Mouse (Mus musculus) left cerebral cortex, adult 11 months (tissue): Measurements from ENCODE around the gene Olfr520.
"Not testable (repeated sequence)": the region's sequence is repeated elsewhere in the genome, so short reads cannot be mapped to it uniquely, and the experiment has no call there.

ENCODE experiments used
- DNase-seq: peaks from one replicate; pipeline ENCODE4 v3.0.0; 2022; ENCODE audit warnings: low spot score

Olfr520 gene

DNA sequence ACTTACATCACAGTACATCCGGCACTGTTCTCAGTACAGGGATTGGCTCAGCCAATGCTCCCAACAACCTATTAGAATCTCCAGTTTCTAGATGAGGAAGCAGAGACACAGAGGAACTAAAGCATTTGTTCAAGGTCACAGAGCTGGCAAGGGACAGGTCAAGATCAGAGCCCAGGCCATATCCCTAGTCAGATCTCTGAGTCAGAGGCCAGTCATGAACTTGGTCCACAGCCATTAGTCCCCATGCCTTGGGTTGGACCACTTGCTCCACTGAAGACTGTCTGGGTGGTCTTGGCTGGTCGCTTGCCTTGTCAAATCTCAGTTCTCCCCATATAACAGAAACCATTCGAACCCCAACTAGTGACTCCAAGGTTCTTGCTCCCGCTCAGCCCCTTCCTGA is 17.6 kb upstream of the Olfr520 start:
- no peak for DNase-seq

DNA sequence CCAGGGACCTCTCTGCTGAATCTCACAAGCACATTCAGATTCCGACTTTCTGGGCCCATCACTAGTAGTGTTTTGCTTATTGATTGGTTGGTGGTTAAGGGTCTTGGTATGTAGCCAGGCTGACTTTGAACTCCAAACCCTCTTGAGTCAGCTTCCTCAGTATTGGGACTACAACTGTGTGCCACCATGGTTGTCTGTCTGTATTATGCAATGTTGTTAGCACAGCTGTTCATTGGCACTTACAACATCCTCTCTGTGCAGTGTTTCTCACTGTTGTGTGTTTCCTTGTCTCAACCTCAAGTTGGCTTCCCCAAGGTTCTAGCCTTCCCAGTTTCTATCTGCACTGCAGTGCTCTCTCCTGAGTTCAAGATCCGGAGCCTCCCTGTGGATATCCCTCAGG is 13.5 kb upstream of the Olfr520 start:
- DNase-seq, result no peak

DNA sequence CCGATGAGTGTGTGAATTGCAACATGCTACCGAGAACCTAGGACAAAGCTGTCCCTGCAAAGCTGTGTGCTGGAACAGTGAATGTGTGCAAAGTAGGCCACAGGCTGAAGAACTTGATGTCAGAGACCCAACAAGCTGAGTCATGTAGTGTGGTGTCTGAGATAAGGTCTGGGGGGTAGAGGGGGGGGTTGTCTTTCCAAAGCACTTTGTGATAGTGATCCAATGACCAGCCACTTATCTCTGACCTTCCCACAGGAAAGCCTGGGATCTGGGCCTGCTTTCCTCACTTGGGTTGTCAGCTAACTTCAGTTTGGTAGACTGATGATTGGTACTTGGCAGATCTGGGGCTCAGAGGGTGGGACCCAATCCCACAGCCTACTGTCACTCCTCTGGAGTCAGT is 4.5 kb downstream of the Olfr520 start:
- DNase-seq, result no peak

DNA sequence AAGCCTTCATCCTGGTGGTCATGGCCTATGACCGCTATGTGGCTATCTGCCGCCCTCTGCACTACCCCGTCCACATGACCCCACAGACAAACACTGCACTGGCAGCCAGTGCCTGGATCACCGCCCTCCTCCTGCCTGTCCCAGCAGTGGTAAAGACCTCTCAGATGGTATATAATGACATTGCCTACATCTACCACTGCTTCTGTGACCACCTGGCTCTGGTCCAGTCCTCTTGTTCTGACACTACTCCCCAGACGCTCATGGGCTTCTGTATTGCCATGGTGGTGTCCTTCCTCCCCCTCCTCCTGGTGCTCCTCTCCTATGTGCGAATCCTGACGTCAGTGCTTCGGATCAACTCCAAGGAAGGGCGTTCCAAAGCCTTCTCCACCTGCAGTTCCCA is 5.4 kb downstream of the Olfr520 start:
- not testable (repeated sequence) for DNase-seq

DNA sequence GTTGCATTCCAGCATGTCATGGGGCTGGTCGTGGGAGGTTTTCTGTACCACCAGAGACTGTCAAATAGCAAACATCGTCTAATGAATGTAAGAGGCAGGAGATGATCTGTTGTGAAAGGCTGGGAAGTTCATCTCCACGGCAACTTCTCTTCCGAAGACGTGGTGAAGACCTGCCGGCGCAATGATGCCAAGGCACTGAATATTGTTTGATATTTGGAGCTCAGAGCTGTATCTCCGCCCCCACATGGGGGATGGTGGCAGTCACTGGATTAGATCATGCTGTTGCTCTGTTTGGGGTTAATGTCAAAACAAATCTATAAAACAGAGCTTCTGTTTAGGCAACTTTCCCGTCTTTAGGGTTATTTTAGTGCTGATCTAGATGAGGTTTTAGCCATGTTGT is 9.2 kb downstream of the Olfr520 start:
- no peak for DNase-seq

DNA sequence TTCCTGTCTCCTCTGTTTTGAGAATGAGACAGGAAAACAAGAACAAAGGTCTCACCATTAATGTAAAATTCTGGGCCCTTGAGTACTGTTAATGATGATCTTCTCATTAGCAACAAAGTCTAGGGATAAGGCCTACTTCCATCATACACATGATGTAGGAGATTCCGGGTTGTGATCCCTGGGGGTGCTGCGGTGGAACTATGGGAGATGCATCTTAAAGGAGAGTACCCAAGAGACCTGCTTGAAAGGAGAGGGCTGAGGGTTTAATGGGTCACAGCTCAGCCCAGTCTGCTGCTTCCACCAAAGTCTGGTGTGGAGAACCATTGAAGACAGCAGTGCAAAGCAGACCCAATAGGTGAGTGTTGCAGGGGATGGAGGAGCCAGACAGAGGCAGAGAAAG is 33.1 kb downstream of the Olfr520 start, which contains the start of gene Olfr521:
Olfr521 (plus strand) TSS at position 301 of the 400 bp plus-strand sequence.
- DNase-seq, result no peak

DNA sequence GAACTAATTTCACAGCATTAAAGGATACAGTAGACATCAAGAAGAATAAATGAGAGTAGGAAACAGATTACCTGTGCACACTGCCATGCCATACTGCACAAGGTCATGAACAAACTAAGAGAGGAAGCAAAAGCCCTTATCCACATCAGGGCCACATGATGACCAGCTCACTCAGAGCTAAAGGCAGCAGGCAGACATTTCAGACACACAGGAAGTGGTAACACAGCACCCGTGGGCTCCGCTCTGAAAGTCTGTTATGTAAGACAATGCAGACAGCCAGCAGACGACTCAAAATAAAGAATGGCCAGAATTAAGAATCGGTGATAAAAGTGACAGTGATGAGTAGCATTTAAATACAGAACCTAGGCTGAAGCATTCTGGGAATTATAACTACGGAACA is 51.3 kb downstream of the Olfr520 start:
- no peak for DNase-seq

DNA sequence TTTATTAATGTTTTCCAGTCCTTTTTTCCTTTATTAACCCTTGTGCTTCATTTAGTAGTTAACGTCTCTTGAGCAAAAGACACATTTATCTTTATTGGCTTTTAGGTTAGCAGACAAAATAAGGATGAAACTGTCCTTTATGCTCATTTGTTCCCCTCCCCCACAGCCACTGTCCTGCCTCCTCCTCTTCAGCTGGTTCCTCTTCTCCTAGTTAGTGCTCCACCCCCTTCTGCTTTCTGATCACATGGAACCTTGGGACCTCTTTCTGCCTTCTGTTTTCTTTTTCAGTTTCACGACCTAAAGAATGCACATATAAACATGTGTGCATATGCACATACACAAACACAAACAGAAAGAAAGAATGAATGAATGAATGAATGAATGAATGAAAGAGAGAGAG is 51.8 kb downstream of the Olfr520 start:
- DNase-seq, result no peak

DNA sequence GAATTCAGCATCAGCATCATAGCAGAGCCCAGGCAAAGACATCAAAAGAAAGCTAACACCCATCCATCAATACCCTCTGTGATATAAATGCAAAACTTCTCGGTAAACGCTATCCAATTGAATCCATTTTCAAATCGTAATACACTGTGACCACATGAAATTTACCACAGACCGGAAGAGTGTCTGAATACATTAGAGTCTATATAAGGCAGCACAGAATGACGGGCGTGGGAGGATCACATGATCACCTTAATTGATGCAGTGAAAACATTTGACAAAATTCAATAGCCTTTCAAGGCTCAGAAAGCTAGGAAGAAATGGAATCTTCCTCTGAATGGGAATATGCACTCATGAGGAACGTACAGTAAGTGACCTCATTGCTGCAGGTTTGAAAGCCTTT is 53.3 kb downstream of the Olfr520 start:
- DNase-seq, result no peak

DNA sequence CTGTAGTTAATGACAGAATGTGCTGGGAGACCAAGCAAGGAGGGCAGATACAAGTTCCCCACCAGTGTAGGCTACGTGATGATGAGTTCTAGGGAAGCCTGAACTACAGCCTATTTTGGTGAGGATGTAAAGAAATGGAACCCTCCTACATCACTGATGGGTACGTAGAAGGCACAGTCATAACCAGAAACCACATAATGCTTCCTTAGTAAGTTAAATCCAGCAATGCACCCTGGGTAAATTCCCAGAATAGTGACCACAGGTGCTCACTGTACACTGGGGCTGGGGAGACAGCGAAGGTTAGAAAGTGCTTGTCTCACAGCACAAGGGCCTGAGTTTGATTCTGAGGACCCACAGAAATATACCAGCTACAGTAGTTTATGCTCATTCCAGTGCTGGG is 55.5 kb downstream of the Olfr520 start:
- no peak for DNase-seq
